Mouse (Mus musculus) adrenal gland, postnatal 36 days (tissue): ENCODE data around the gene Ankrd33. TPM values are rescaled to one million over a fixed set of nuclear protein-coding genes. Genes with fewer than 3 reads are reported as not detected.
A peak's percentile ranks its signal among the peaks of the same experiment; 100 is the strongest.

Experiments
- DNase-seq, 2 experiments: peaks; one replicate each; pipeline ENCODE4 v3.0.0; 2021; ENCODE audit warnings: mixed read lengths in 1 of 2
- total RNA-seq, 2 experiments: library from RNA; stranded (reverse); gene quantifications; 2 replicates each; pipeline ENCODE4 v1.2.3; 2021

Gene Ankrd33
- total RNA-seq, 2 experiments from 2014 or later, result 0.56 to 0.99 TPM

DNA sequence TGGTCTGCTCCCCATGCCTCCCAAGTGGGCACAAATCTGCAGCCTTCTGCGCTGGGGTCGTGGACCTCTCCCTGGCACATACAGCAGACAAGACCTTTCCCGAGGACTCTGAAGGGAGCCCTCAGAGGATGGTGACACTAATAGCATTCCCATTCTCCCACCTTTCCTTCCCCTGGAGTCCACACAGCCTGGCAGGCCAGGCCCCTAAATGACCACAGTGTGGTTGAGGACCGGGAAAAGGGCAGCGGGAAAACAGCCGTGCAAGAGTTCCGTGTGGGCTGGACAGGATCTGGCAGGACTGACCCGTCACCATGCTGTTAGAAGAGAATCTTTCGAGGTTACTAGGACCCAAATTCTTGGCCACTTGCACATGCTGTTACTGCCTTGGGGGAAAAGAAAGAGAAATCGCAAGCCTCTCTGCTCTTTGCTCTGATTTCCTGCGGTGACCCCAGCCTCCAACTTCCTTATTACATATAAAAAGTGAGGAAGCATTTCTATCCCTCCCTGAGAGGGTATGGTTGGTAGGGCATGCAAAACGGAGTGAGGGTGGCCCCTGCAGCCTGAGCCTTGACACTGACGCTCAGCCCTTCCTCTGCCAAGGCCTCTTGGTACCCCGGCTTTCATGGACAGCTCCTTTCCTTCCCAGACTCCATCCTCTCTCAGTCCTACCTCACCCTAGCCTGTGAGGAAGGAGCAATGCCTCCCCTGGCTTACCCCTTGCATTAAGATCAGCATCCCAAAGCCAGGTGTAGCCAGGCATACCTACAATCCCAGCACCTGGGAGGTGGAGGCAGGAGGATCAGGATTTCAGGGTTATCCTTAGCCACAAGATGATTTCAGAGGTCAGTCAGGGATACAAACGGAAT lies 30.8 kb downstream of the Ankrd33 start:
- no peak for DNase-seq

GRCm38 (mm10) chr15:101147115-101147909 lies 31.8 kb downstream of the Ankrd33 start:
- DNase-seq, result no peak

- peak in 1 of 2 experiments; percentile 43 for DNase-seq
Measured at GRCm38 (mm10) chr15:101147910-101148273, 32.3 kb downstream of the Ankrd33 start.

- no peak for DNase-seq
Measured at GRCm38 (mm10) chr15:101148604-101149003, 33.0 kb downstream of the Ankrd33 start.

DNA sequence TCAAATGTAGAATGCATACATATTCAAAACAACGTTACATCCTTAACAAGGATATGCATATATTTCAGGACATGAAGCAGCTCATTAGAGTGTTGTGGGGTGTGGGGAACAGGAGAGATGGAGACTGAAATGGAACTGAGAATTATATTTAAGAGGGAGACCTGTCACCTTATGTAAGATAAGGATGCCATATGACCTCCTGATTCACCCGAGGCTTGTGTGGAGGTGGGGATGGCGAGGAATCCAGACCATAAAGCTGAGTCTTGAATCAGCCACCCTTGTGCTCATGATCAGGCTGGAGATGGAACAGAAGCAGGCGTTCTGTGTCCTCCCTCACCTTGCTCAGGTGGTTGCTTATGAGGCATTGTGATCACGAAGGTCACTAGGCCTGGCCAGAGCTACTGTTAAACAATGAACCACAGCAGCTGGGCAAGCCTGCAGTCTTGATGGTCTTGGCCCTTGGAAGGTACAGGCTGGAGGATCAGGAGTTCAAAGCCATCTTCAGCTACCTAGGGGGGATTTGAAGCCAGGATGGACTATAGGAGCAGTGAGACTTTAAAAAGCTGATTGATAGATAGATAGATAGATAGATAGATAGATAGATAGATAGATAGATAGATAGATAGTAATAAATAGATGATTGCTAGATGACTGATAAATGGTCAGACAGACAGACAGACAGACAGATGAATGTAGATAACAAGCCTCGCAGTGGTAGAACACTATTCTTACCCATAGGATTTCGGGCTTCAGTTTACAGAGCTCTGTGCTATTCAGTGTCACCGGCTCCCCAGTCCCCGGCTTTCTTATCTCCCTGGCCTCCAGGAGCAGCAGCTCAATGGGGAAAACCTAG lies 36.1 kb downstream of the Ankrd33 start:
- no peak for DNase-seq

- DNase-seq, result no peak
Measured at GRCm38 (mm10) chr15:101154700-101155616, 39.4 kb downstream of the Ankrd33 start.

- no peak for DNase-seq
Measured at GRCm38 (mm10) chr15:101160128-101160527, 44.6 kb downstream of the Ankrd33 start.

GRCm38 (mm10) chr15:101160591-101160990 lies 45.0 kb downstream of the Ankrd33 start:
- DNase-seq, result no peak

GRCm38 (mm10) chr15:101161534-101161933 lies 46.0 kb downstream of the Ankrd33 start:
- DNase-seq, result no peak

GRCm38 (mm10) chr15:101163056-101163458 lies 47.5 kb downstream of the Ankrd33 start:
- DNase-seq, result peak in 1 of 2 experiments; percentile 34

- peak; percentile 54 to 70 for DNase-seq
Measured at GRCm38 (mm10) chr15:101163854-101164253, 48.3 kb downstream of the Ankrd33 start.

GRCm38 (mm10) chr15:101164291-101164690 lies 48.7 kb downstream of the Ankrd33 start:
- DNase-seq, result no peak

DNA sequence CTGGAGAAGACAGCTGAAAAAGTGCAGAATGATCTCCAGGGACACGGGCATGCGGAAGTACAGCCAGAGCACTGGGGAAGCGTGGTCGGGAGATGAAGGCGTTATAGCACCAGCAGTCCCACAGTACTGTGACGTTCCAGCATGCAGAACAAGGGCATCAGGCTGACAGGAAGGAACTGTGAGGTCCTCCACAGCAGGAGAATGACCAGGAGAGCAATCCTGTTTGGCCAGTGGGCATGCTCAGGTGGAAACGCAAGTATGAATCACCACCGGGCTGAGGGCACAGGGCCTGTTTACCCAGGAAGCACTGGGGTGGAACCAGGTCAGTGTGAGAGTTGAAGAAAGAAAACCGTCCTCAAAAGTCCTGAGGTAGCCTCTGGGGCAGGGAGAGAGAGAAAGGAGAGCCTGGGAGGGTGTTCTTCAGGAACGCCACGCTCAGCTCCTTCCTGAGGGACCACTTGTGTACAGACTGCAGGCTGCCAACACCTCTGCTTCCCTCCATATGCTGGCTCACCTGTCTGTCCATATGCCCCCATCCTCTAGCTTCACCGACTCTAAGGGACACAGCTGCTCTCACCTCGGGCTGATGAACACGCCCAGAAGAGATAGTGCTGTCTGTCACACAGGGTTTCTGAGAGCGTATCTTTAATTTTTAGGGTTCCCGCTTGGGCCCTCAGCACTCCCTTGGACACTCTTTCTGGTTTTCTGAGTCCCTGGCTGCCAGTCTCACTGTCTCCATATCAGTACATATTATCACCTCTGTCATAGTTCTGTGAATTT lies 50.3 kb downstream of the Ankrd33 start:
- DNase-seq, result no peak

- no peak for DNase-seq
Measured at GRCm38 (mm10) chr15:101167553-101167952, 52.0 kb downstream of the Ankrd33 start.

Other genes starting within 250 kb of the Ankrd33 start
- 1 to 10 TPM; 2.8 to 3.1 TPM for gene Scn8a, start 245.9 kb upstream of the Ankrd33 start, total RNA-seq
- under 1 TPM in 1 of 2 experiments, not detected in 1; 0.26 TPM for gene Gm47841, start 68.4 kb upstream of the Ankrd33 start, total RNA-seq
- gene Fignl2, start 37.2 kb upstream of the Ankrd33 start, total RNA-seq, result 1 to 10 TPM; 9.4 to 9.9 TPM
- 10 to 100 TPM; 13.4 to 17.5 TPM for gene Acvrl1, start 12.8 kb downstream of the Ankrd33 start, total RNA-seq
- gene Acvr1b, start 58.3 kb downstream of the Ankrd33 start, total RNA-seq, result 1 to 10 TPM; 8.5 to 9.3 TPM
- 10 to 100 TPM; 18.7 to 60.1 TPM for gene Grasp, start 108.4 kb downstream of the Ankrd33 start, total RNA-seq
- 1,000 to 10,000 TPM in 1 of 2 experiments, 100 to 1,000 TPM in 1; 924 to 1,160 TPM for gene Nr4a1, start 138.5 kb downstream of the Ankrd33 start, total RNA-seq
- gene Atg101, start 168.5 kb downstream of the Ankrd33 start, total RNA-seq, result 10 to 100 TPM; 53.6 to 90.1 TPM
- gene 6030408B16Rik, start 177.5 kb downstream of the Ankrd33 start, total RNA-seq, result under 1 TPM; 0.36 to 0.40 TPM